Mouse (Mus musculus) spleen, postnatal 36 days (tissue): ENCODE results near the gene Olfr262.
"Not testable (repeated sequence)": the region's sequence is repeated elsewhere in the genome, so short reads cannot be mapped to it uniquely, and the experiment has no call there.

Source experiments
- DNase-seq, 2 experiments: peaks; one replicate each; pipeline ENCODE4 v3.0.0; 2022; ENCODE audit warnings: low spot score in 2 of 2, mixed read lengths in 1 of 2

Olfr262 gene

GRCm38 (mm10) chr19:12241559-12241958, at the start of gene Olfr262:
Olfr262 (minus strand) TSS chr19:12241659.
- no peak for DNase-seq

DNA sequence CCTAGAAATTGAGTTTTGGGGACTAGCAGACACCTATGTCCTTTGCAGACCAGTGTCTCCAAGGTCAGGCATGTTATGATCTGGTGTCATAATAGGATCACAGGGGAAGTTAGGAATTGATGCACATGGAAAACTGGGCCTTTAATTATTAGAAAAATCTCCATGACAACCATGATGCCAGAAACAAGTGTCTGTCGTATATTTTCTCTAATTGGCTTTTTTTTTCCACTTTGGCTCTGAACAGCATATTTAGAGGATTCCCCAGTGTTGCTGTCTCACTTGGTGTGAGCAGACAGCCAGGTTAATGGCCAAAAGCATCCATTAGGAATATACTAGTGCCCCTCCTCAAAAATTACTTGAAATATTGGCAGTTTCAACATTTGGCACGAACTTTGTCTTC, 38.1 kb upstream of the Olfr262 start, which contains the start of gene Olfr1434:
TSS of gene Olfr1434 (plus strand) at position 301 of the 400 bp plus-strand sequence.
- DNase-seq: no peak

GRCm38 (mm10) chr19:12260732-12261131, 19.3 kb upstream of the Olfr262 start, which contains the start of gene Olfr235:
Olfr235 (plus strand) TSS chr19:12261032.
- no peak for DNase-seq

DNA sequence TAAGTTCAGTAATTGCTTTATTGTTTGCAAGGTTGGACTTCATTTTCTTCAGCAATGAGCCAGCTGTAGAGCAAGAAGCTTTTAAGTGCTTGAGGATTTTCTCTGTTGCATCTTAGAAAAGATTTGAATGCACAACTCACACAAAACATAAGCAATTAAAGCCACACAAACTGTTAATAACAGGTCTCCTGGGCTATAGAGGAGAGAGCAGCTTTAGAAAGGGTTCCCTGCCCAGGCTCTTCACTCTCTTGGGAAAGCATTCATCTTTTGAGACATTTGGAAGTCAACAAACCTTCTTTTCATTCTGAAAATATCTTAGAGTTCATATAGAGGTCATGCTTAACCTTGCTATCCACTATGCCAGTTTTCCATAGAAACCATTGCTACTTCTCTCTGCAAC, 9.0 kb downstream of the Olfr262 start, which contains the start of gene Olfr1432:
TSS of gene Olfr1432 (minus strand) at position 101 of the 400 bp plus-strand sequence.
- not testable (repeated sequence) for DNase-seq

DNA sequence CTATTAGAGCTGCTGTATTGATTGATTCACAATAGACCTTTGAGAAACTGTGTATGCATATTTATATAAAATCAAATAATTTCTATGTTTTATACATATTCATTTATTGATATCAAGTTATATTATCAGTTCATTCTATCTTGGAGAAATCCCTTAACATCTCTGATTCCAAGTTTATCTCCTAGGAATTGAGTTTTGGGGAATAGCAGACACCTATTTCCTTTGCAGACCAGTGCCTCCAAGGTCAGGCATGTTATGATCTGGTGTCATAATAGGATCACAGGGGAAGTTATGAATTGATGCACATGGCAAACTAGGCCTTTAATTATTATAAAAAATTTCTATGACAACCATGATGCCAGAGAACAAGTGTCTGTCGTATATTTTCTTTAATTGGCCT, 41.1 kb downstream of the Olfr262 start, which contains the start of gene Olfr1431:
TSS of gene Olfr1431 (plus strand) at position 301 of the 400 bp plus-strand sequence.
- DNase-seq: no peak

- DNase-seq: not testable (repeated sequence)
Measured at GRCm38 (mm10) chr19:12199076-12199475, 42.4 kb downstream of the Olfr262 start.
